Mouse (Mus musculus): ENCODE results near the gene Kctd18. TPM values are rescaled to one million over a fixed set of nuclear protein-coding genes. Genes with fewer than 3 reads are reported as not detected.

Kctd18 gene
- 24.3 and 26.3 TPM in 2 replicates for polyA plus RNA-seq (2015; fragmentation: Nextera tagmentation; extraction: Ambion mirVana)

DNA sequence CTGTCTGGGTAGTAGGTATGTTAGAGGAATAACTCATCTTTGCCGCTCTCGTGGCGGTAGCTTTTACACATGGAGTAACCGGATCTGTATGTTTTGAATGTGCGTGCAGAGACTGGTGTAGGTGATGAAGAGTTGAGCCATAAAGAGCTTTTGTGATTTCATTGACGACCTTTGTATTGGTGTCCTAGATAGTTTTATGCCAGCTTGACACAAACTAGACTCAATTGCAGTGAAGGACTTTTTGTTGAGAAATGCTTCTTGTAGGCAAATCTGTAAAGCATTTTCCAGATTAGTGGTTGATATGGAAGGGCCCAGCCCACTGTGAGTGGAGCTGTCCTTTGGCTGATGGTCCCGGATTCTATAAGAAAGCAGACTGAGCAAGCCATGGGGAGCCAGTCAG lies at the start of gene Kctd18:
Kctd18 (minus strand) TSS at position 101 of the 400 bp plus-strand sequence.
- Histone ChIP-seq H3K4me3 (replicated peaks) (no peak within 1 kb of the TSS), H3K9me3 (no peaks in the 10 kb centered on the region), H3K4me2 (replicated peaks) (no peak within 1 kb of the TSS), H3K27me3 (no peaks in the 10 kb centered on the region), H3K27ac (no peak within 1 kb of the TSS), H3K9ac (replicated peaks) (no peak within 1 kb of the TSS), H3K36me3 (peaks cover 35% of the 10 kb centered on the region), H3K4me1 (replicated peaks) (no peaks in the 10 kb centered on the region)
- no peak for ATAC-seq
- 98% methylated on average over 7 of the region's 7 CpGs for WGBS

DNA sequence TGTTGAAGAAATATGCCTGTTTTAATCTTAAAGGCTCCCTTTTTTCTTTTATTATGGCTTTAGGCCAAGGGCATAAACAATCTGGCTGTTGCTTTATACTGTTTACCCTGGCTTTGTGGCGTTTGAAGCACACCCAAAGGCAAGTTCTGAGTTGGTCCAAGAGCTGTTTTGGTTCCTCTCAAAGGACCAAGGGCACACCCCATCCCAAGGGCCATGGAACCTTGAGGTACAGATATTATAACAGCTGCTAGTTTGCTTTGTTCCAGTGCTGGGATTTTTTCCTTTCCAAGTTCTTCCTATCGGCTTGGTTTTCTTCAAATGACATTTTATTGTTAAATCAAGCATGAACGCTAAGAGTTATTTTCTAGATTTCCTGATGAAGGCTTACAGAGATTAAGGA lies 46.9 kb upstream of the Kctd18 start:
- no peaks in the 10 kb centered on the region for H3K4me1 ChIP-seq (replicated peaks)
- no peak overlapping the region for H3K27ac ChIP-seq
- no peaks in the 10 kb centered on the region for H3K9me3 ChIP-seq
- H3K27me3 ChIP-seq: no peaks in the 10 kb centered on the region
- no peak overlapping the region for H3K4me2 ChIP-seq (replicated peaks)
- WGBS: 74% methylated on average over 3 of the region's 3 CpGs
- no peak overlapping the region for H3K9ac ChIP-seq (replicated peaks)
- H3K36me3 ChIP-seq: no peaks in the 10 kb centered on the region
- no peak for ATAC-seq
- H3K4me3 ChIP-seq (replicated peaks): no peak overlapping the region

DNA sequence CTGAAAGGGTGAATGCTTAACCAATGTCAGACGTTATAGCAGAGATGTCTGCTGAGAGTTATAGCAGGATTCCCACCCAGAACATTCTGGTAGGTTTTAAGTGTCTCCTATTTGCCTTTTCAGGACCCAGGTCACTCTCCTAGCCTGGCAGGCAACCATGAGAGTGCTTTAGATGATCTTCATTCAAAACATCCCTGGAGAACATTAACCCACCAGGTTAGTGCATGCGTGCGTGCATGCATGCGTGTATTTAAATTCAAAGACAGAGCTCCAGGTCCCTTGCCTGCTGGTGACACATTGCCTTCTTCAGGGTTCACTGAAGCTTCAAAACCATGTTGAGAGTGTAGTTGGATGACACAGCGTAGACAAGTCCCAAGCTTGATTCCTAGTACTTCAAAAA lies 46.4 kb upstream of the Kctd18 start:
- H3K27ac ChIP-seq: no peak overlapping the region
- H3K27me3 ChIP-seq: no peaks in the 10 kb centered on the region
- H3K4me2 ChIP-seq (replicated peaks): no peak overlapping the region
- no peaks in the 10 kb centered on the region for H3K36me3 ChIP-seq
- ATAC-seq: no peak
- H3K4me3 ChIP-seq (replicated peaks): no peak overlapping the region
- no peaks in the 10 kb centered on the region for H3K9me3 ChIP-seq
- no peak overlapping the region for H3K9ac ChIP-seq (replicated peaks)
- H3K4me1 ChIP-seq (replicated peaks): no peaks in the 10 kb centered on the region
- WGBS: 89% methylated on average over 5 of the region's 5 CpGs

DNA sequence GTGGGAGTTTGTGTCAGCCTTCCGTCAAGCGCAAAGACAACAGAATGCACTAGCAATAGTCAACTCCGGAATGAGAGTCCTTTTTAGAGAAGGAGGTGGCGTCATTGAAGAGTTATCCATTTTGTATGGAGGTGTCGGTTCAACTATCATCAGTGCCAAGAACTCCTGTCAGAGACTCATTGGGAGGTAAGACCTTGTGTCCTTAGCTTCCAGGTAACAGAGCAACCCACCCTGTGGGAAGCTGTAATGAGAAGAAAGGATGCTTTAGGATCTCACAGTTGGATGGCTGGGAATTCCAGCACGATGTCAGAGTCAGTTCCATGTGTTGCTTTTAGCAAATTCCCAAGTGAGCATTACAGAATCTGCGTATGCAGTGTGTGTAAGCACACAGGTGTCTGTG lies 43.4 kb upstream of the Kctd18 start:
- 92% methylated on average over 7 of the region's 7 CpGs for WGBS
- Histone ChIP-seq H3K27ac (no peak overlapping the region), H3K4me3 (replicated peaks) (no peak overlapping the region), H3K27me3 (no peaks in the 10 kb centered on the region), H3K9ac (replicated peaks) (no peak overlapping the region), H3K4me1 (replicated peaks) (no peaks in the 10 kb centered on the region), H3K36me3 (no peaks in the 10 kb centered on the region), H3K4me2 (replicated peaks) (no peak overlapping the region), H3K9me3 (no peaks in the 10 kb centered on the region)
- ATAC-seq: no peak

DNA sequence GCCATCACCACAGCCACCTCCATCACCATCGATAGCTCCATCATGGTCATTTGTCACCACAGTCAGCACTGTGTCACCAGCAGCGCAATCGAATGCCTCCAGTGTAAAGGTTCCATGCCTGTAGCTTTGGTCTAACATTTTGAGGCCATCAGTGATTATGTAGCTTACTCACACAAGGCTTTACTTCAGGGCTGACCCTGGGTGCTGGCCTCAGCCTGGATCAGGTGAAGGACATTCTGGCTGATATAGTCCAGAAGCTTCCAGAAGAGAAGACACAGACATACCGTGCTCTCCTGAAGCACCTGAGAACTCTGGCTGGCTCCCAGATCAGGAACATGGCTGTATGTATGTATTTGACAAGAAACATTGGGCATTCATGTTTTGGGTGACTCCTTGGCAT lies 40.1 kb upstream of the Kctd18 start:
- 93% methylated on average over 4 of the region's 4 CpGs for WGBS
- H3K4me1 ChIP-seq (replicated peaks): 0 out of 2 replicates have a peak, but pooled peaks cover 7% of the 10 kb centered on the region
- no peaks in the 10 kb centered on the region for H3K36me3 ChIP-seq
- H3K4me3 ChIP-seq (replicated peaks): no peak overlapping the region
- H3K4me2 ChIP-seq (replicated peaks): no peak overlapping the region
- no peak overlapping the region for H3K9ac ChIP-seq (replicated peaks)
- H3K9me3 ChIP-seq: no peaks in the 10 kb centered on the region
- no peak overlapping the region for H3K27ac ChIP-seq
- no peaks in the 10 kb centered on the region for H3K27me3 ChIP-seq
- no peak for ATAC-seq

DNA sequence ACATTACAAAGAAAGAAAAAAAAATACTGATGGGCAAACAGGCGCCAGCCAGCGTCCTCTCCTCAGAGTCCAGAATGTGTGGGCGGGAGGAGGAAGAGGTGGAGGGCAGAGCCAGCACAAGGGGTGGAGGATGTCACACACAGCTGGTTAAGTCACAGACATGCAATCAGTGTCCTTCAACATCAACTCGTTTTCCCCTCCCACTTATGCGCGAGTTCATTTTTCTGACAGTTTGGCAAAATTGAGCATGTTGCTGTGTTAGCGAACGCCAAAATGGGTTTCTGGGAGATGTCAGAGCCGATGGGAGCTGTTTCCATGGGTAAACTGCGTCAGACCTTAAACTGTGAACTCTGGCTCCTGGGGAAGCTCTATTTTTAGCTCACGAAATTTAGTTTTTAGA lies 38.2 kb upstream of the Kctd18 start:
- Histone ChIP-seq H3K4me2 (replicated peaks) (no peak overlapping the region), H3K27ac (no peak overlapping the region), H3K36me3 (no peaks in the 10 kb centered on the region), H3K27me3 (no peaks in the 10 kb centered on the region), H3K4me3 (replicated peaks) (no peak overlapping the region), H3K9ac (replicated peaks) (no peak overlapping the region), H3K4me1 (replicated peaks) (0 out of 2 replicates have a peak, but pooled peaks cover 7% of the 10 kb centered on the region), H3K9me3 (no peaks in the 10 kb centered on the region)
- ATAC-seq: no peak
- WGBS: 89% methylated on average over 11 of the region's 11 CpGs

DNA sequence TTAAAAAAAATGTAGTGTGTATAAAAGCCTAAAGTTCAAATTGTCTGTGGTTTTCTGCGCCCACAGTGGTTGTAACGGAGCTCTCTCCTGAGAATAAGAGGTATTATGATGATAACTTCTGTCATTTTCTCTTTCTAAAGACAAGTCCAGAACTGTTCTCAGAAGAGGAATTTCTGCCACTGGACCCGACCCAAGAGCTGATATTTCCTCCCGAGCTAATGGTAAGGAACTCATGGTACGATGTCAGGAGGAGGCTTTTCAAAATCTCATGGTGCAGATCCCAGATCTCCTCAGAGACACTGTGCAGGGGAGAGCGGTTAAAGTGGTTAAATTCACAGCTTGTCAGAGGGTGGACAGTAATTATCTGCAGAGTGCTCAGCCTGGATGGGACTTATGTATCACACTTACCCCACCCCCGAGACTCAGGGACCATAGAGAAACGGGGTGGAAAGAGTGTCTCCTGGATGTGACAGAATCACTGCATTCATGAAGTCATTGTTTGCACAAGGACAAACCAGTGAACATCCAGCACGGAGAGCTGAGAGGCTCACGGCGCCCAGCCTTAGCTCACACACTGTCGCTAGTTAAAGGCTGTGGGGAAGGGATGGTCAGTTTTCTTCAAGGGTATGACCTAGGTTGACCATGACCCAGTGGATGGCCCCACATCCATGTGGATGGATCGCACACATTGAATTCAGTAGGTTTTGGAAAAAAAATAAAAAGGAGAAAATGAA lies 37.5 kb upstream of the Kctd18 start:
- 0 out of 2 replicates have a peak, but pooled peaks cover 7% of the 10 kb centered on the region for H3K4me1 ChIP-seq (replicated peaks)
- no peak for ATAC-seq
- no peaks in the 10 kb centered on the region for H3K27me3 ChIP-seq
- no peaks in the 10 kb centered on the region for H3K36me3 ChIP-seq
- H3K9ac ChIP-seq (replicated peaks): no peak overlapping the region; the same call in 1 of the 2 replicates
- WGBS: 80% methylated on average over 13 of the region's 13 CpGs
- no peaks in the 10 kb centered on the region for H3K9me3 ChIP-seq
- H3K4me3 ChIP-seq (replicated peaks): no peak overlapping the region
- H3K4me2 ChIP-seq (replicated peaks): no peak overlapping the region
- no peak overlapping the region for H3K27ac ChIP-seq

DNA sequence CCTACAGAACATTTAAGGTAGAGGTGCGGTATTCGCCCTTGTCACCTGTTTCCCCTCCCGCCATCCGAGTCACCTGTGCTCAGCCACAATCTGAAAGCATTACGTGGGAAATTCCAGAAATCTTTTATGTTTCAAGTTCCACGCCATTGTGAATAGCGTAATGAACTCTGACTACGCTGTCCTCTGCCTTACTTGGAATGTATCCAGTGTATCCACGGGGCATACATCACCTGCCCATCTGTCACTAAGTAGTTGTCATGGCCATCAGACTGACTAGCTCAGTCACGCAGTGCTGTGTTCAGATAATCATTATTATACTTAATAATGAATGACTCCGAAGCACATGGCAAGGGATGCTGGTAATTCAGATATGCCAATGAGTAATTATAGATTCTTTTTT lies 36.8 kb upstream of the Kctd18 start:
- H3K4me3 ChIP-seq (replicated peaks): no peak overlapping the region
- 0 out of 2 replicates have a peak, but pooled peaks cover 7% of the 10 kb centered on the region for H3K4me1 ChIP-seq (replicated peaks)
- H3K9me3 ChIP-seq: no peaks in the 10 kb centered on the region
- H3K36me3 ChIP-seq: no peaks in the 10 kb centered on the region
- H3K9ac ChIP-seq (replicated peaks): no peak overlapping the region
- no peak for ATAC-seq
- H3K4me2 ChIP-seq (replicated peaks): no peak overlapping the region
- no peaks in the 10 kb centered on the region for H3K27me3 ChIP-seq
- WGBS: 84% methylated on average over 11 of the region's 11 CpGs
- H3K27ac ChIP-seq: no peak overlapping the region

DNA sequence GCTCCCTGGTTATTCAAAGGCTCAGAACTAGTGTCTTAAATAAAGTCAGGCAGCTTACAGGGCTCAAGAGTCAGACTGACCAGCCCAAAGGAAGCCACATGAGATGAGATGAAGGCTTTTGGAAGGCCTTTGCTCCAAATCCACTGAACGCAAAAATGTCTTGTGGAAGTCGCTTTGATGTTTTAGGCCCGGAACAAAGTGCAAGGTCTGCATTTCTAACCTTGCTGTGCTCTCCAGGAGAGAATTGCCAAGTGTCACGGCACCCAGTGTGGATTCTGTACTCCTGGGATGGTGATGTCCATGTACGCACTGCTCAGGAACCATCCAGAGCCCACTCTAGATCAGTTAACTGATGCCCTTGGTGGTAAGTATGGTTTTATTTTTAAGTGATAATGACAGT lies 30.4 kb upstream of the Kctd18 start:
- H3K4me1 ChIP-seq (replicated peaks): 0 out of 2 replicates have a peak, but pooled peaks cover 7% of the 10 kb centered on the region
- 94% methylated on average over 5 of the region's 5 CpGs for WGBS
- ATAC-seq: no peak
- no peaks in the 10 kb centered on the region for H3K27me3 ChIP-seq
- H3K27ac ChIP-seq: no peak overlapping the region
- H3K4me3 ChIP-seq (replicated peaks): no peak overlapping the region
- H3K4me2 ChIP-seq (replicated peaks): no peak overlapping the region
- no peaks in the 10 kb centered on the region for H3K36me3 ChIP-seq
- H3K9ac ChIP-seq (replicated peaks): no peak overlapping the region
- H3K9me3 ChIP-seq: no peaks in the 10 kb centered on the region

DNA sequence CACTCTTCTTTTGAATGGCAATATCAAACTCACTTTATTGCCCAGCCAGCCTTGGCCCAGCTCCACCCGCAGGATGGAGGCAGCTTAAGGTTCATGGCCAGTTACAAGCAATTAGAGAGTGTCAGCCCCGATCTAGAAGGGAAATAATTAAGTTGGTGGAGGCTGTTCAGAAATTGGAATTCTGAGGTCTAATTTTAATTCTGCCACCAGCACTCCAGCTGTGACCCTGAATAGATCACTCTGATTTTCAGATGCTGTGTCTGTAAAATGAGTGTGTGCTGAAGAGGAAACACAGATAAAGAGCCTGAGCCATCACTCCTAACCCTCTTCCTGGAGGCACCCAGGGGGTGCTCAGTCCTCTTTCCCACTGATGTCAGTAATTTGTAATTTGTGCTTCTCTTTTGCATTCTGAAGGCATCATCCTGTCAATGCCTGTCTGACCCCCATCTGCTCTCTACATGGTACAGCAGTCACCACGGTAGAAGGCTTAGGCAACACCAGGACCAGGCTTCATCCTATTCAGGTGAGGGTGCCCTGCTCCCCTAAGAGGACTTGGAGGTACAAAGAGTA lies 28.1 kb upstream of the Kctd18 start:
- 44% methylated on average over 3 of the region's 3 CpGs for WGBS
- H3K9ac ChIP-seq (replicated peaks): no peak overlapping the region
- no peaks in the 10 kb centered on the region for H3K36me3 ChIP-seq
- 0 out of 2 replicates have a peak, but pooled peaks cover 7% of the 10 kb centered on the region for H3K4me1 ChIP-seq (replicated peaks)
- no peaks in the 10 kb centered on the region for H3K9me3 ChIP-seq
- H3K4me3 ChIP-seq (replicated peaks): no peak overlapping the region
- peak; percentile 73 for ATAC-seq
- no peak overlapping the region for H3K4me2 ChIP-seq (replicated peaks)
- H3K27me3 ChIP-seq: no peaks in the 10 kb centered on the region
- peak overlapping the region; percentile 69 for H3K27ac ChIP-seq

DNA sequence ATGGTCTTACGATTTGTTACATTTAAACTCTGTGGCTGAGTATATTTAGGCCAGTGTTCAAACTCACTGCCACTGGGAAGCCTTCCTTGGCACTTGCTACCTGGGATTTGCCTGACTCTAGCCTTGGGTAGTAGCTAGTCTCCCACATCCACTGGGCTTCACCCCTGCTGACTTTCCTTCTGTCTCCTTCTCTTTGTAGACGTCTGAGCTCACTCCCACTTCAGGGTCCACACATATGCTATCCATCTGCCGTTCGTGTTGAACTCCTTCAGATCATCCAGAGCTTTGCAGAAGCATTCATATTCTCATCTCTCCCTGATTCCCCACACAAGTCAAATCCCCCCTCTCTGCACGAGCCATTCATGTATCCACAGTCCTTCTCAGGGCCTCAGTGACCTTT lies 26.8 kb upstream of the Kctd18 start:
- H3K27me3 ChIP-seq: no peaks in the 10 kb centered on the region
- no peak overlapping the region for H3K4me3 ChIP-seq (replicated peaks)
- no peak overlapping the region for H3K27ac ChIP-seq
- no peak overlapping the region for H3K4me2 ChIP-seq (replicated peaks)
- 70% methylated on average over 5 of the region's 5 CpGs for WGBS
- ATAC-seq: no peak
- H3K9ac ChIP-seq (replicated peaks): no peak overlapping the region
- no peaks in the 10 kb centered on the region for H3K36me3 ChIP-seq
- no peaks in the 10 kb centered on the region for H3K9me3 ChIP-seq
- 0 out of 2 replicates have a peak, but pooled peaks cover 7% of the 10 kb centered on the region for H3K4me1 ChIP-seq (replicated peaks)

DNA sequence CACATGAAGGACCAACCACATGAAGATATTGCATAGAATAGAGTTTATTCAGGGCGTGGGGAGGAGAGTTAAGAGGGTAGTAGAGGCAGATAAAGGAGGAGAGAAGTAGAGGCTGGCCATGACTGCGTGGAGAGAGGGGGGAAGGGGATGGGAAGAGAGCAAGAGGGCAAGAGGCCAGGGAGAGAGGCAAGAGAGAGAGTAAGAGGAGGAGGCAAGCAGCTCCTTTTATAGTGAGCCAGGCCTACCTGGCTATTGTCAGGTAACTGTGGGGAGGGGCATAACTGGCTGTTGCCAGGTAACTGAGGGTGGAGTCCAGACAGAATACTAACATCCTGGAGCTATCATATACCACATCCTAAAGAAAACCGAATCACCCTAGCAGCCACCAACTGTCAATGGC lies 26.3 kb upstream of the Kctd18 start:
- H3K9ac ChIP-seq (replicated peaks): no peak overlapping the region
- no peak overlapping the region for H3K4me2 ChIP-seq (replicated peaks)
- 0 out of 2 replicates have a peak, but pooled peaks cover 7% of the 10 kb centered on the region for H3K4me1 ChIP-seq (replicated peaks)
- H3K4me3 ChIP-seq (replicated peaks): no peak overlapping the region
- ATAC-seq: no peak
- WGBS: 67% methylated on average over 3 of the region's 3 CpGs
- H3K27me3 ChIP-seq: no peaks in the 10 kb centered on the region
- no peaks in the 10 kb centered on the region for H3K36me3 ChIP-seq
- no peaks in the 10 kb centered on the region for H3K9me3 ChIP-seq
- no peak overlapping the region for H3K27ac ChIP-seq

Measured in midbrain, embryonic 13.5 days (tissue).